Mouse (Mus musculus) kidney, postnatal 0 days (tissue): Measurements from ENCODE around the gene 3110009E18Rik. TPM values are rescaled to one million over a fixed set of nuclear protein-coding genes. Genes with fewer than 3 reads are reported as not detected.

Source experiments
- ATAC-seq: fragments of 200-750 bp; cut with Nextera tagmentation; replicated peaks from 2 replicates; pipeline ENCODE4 v1.8.0; 2017; ENCODE audit warnings: low read depth, moderate number of reproducible peaks, moderate TSS enrichment, moderate library complexity; ENCODE audit not compliant: low FRiP score
- DNase-seq: peaks from one replicate; pipeline ENCODE4 v3.0.0-alpha.2; 2016; ENCODE audit warnings: low spot score
- H3K27ac ChIP-seq: fragments of 300-500 bp; sonication (generic); 2 replicates; pipeline ENCODE4 v1.5.1; 2014; ENCODE audit warnings: mild to moderate bottlenecking
- H3K27me3 ChIP-seq: fragments of 300-500 bp; sonication (generic); 2 replicates; pipeline ENCODE4 v1.6.1; 2014; ENCODE audit warnings: low read length, mixed read lengths; ENCODE audit not compliant: insufficient read depth
- H3K36me3 ChIP-seq: fragments of 300-500 bp; sonication (generic); 2 replicates; pipeline ENCODE4 v1.6.1; 2014; ENCODE audit warnings: low read length, mixed read lengths; ENCODE audit not compliant: insufficient read depth
- H3K4me1 ChIP-seq: fragments of 300-500 bp; sonication (generic); replicated peaks from 2 replicates; pipeline ENCODE4 v1.6.1; 2014; ENCODE audit warnings: antibody characterized with exemption, low read length, mixed read lengths; ENCODE audit not compliant: insufficient read depth
- H3K4me2 ChIP-seq: fragments of 300-500 bp; sonication (generic); 2 replicates; pipeline ENCODE4 v1.6.1; 2014; ENCODE audit warnings: mild to moderate bottlenecking, low read length, moderate library complexity, mixed read lengths
- H3K4me3 ChIP-seq: fragments of 300-500 bp; sonication (generic); replicated peaks from 2 replicates; pipeline ENCODE4 v1.5.1; 2014; ENCODE audit warnings: low read depth, low read length
- H3K9ac ChIP-seq: fragments of 300-500 bp; sonication (generic); 2 replicates; pipeline ENCODE4 v1.6.1; 2014; ENCODE audit warnings: low read depth, low read length
- H3K9me3 ChIP-seq: fragments of 300-500 bp; sonication (generic); replicated peaks from 2 replicates; pipeline ENCODE4 v1.6.1; 2016; ENCODE audit warnings: low read length, inconsistent platforms, mixed read lengths
- CTCF ChIP-seq: IDR thresholded peaks from 2 replicates; pipeline ENCODE4 v1.5.1; 2016; ENCODE audit warnings: antibody characterized with exemption, low read depth, mild to moderate bottlenecking, moderate library complexity
- WGBS: fragments of 180-500 bp; shearing (Covaris S2); extraction: QIAGEN DNeasy Blood & Tissue Kit; methylation state at CpG from one replicate; pipeline ENCODE4 v1.1.7; 2014; 5-methylcytosine and 5-hydroxymethylcytosine counted together
- polyA plus RNA-seq: library from polyadenylated mRNA; unstranded; fragments of >200 nt; fragmentation: Nextera tagmentation; extraction: Ambion mirVana; gene quantifications from 2 replicates; pipeline ENCODE4 v1.2.1, GENCODE M21; 2015

Gene 3110009E18Rik
- polyA plus RNA-seq, 1 experiment from 2014 or later = 19.3 TPM

- H3K4me3 ChIP-seq = no peak overlapping the region
- ATAC-seq (peak; percentile 75), DNase-seq (peak; percentile 79)
- H3K9me3 ChIP-seq = no peaks in the 10 kb centered on the region
- H3K4me1 ChIP-seq = no peaks in the 10 kb centered on the region
- TF ChIP-seq CTCF = peak; percentile 94
- no peak overlapping the region for H3K4me2 ChIP-seq
- H3K27ac ChIP-seq = no peak overlapping the region
- no peak overlapping the region for H3K9ac ChIP-seq
- H3K36me3 ChIP-seq = no peaks in the 10 kb centered on the region
- H3K27me3 ChIP-seq = no peaks in the 10 kb centered on the region
- 11% methylated on average over 5 of the region's 5 CpGs for WGBS
These were observed 76.2 kb downstream of the 3110009E18Rik start for GRCm38 (mm10) chr1:120197189-120197588.

- no peak overlapping the region for H3K27ac ChIP-seq
- no peak overlapping the region for H3K9ac ChIP-seq
- H3K4me2 ChIP-seq = no peak overlapping the region
- WGBS = 76% methylated on average over 3 of the region's 3 CpGs
- no peak for DNase-seq
- no peak overlapping the region for H3K4me3 ChIP-seq
- H3K9me3 ChIP-seq = no peaks in the 10 kb centered on the region
- no peak for ATAC-seq
- TF ChIP-seq CTCF = no peak
- H3K36me3 ChIP-seq = no peaks in the 10 kb centered on the region
- no peaks in the 10 kb centered on the region for H3K4me1 ChIP-seq
- no peaks in the 10 kb centered on the region for H3K27me3 ChIP-seq
These were observed 77.2 kb downstream of the 3110009E18Rik start for GRCm38 (mm10) chr1:120198151-120198550.

GRCm38 (mm10) chr1:120198942-120199341, 78.0 kb downstream of the 3110009E18Rik start:
- no peak overlapping the region for H3K27ac ChIP-seq
- DNase-seq (no peak), ATAC-seq (no peak)
- no peak for TF ChIP-seq CTCF
- no peaks in the 10 kb centered on the region for H3K36me3 ChIP-seq
- H3K4me3 ChIP-seq = no peak overlapping the region
- no peaks in the 10 kb centered on the region for H3K9me3 ChIP-seq
- H3K4me2 ChIP-seq = no peak overlapping the region
- no peak overlapping the region for H3K9ac ChIP-seq
- H3K27me3 ChIP-seq = no peaks in the 10 kb centered on the region
- WGBS = 70% methylated on average over 4 of the region's 4 CpGs
- H3K4me1 ChIP-seq = no peaks in the 10 kb centered on the region

GRCm38 (mm10) chr1:120202542-120202941, 81.6 kb downstream of the 3110009E18Rik start:
- no peaks in the 10 kb centered on the region for H3K36me3 ChIP-seq
- no peak overlapping the region for H3K4me3 ChIP-seq
- no peak for TF ChIP-seq CTCF
- no peak overlapping the region for H3K9ac ChIP-seq
- H3K9me3 ChIP-seq = no peaks in the 10 kb centered on the region
- H3K27me3 ChIP-seq = no peaks in the 10 kb centered on the region
- ATAC-seq = no peak
- H3K27ac ChIP-seq = no peak overlapping the region
- DNase-seq = no peak
- WGBS = 59% methylated on average over 3 of the region's 3 CpGs
- H3K4me1 ChIP-seq = no peaks in the 10 kb centered on the region
- H3K4me2 ChIP-seq = no peak overlapping the region

- no peaks in the 10 kb centered on the region for H3K9me3 ChIP-seq
- H3K27ac ChIP-seq = no peak overlapping the region
- TF ChIP-seq CTCF = no peak
- no peak overlapping the region for H3K9ac ChIP-seq
- H3K4me2 ChIP-seq = no peak overlapping the region
- no peaks in the 10 kb centered on the region for H3K4me1 ChIP-seq
- H3K4me3 ChIP-seq = no peak overlapping the region
- H3K27me3 ChIP-seq = no peaks in the 10 kb centered on the region
- ATAC-seq (no peak), DNase-seq (no peak)
- H3K36me3 ChIP-seq = no peaks in the 10 kb centered on the region
- 65% methylated on average over 5 of the region's 5 CpGs for WGBS
These were observed 82.8 kb downstream of the 3110009E18Rik start for GRCm38 (mm10) chr1:120203836-120204235.

DNA sequence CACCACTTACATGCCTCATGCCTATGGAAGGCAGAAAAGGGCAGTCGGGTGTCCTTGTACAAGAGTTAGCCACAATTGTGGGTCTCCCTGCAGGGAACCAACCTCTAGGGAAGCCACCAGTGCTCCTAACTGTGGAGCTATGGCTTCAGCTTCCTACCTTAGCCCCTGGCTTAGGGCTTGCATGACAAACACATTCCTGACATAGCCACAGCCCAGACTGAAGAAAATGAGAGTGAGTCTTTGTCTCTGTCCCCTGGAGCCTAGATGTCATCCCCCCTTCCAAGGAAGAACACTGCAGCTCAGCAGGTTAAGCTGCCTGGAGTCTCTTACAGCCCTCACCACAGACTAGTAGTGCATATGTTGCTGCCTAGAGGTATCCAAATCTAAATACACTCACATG, 83.8 kb downstream of the 3110009E18Rik start:
- Histone ChIP-seq H3K27me3 (no peaks in the 10 kb centered on the region), H3K4me1 (no peaks in the 10 kb centered on the region), H3K4me2 (no peak overlapping the region), H3K36me3 (no peaks in the 10 kb centered on the region), H3K9ac (no peak overlapping the region), H3K9me3 (no peaks in the 10 kb centered on the region), H3K27ac (no peak overlapping the region), H3K4me3 (no peak overlapping the region)
- 40% methylated on average over 1 of the region's 1 CpGs for WGBS
- no peak for TF ChIP-seq CTCF
- DNase-seq = no peak
- ATAC-seq = no peak

GRCm38 (mm10) chr1:120207568-120207967, 86.6 kb downstream of the 3110009E18Rik start:
- Histone ChIP-seq H3K27ac (no peak overlapping the region), H3K9ac (no peak overlapping the region), H3K36me3 (no peaks in the 10 kb centered on the region), H3K4me1 (no peaks in the 10 kb centered on the region), H3K4me3 (no peak overlapping the region), H3K4me2 (no peak overlapping the region), H3K27me3 (no peaks in the 10 kb centered on the region), H3K9me3 (no peaks in the 10 kb centered on the region)
- no peak for TF ChIP-seq CTCF
- DNase-seq = no peak
- ATAC-seq = no peak
- 62% methylated on average over 6 of the region's 6 CpGs for WGBS
